Mouse (Mus musculus): ENCODE measurements around the gene Gfm2.
"Not testable (repeated sequence)": the region's sequence is repeated elsewhere in the genome, so short reads cannot be mapped to it uniquely, and the experiment has no call there.

Gene Gfm2

GRCm38 (mm10) chr13:97137466-97138400, at the start of gene Gfm2, which contains the start of gene Nsa2:
Gene Gfm2 (plus strand): TSS chr13:97137937.
Gene Nsa2 (minus strand): TSS chr13:97137937.
- in situ Hi-C loops (cut with MboI, MseI) = loop anchor here (25.0 kb wide), 1 partner anchor 1775 kb away; no protein-coding TSS in a partner anchor

GRCm38 (mm10) chr13:97088183-97088582, 49.6 kb upstream of the Gfm2 start:
- in situ Hi-C loops (cut with MboI, MseI) = no loop called here

- in situ Hi-C loops (cut with MboI, MseI) = no loop called here
Observed at GRCm38 (mm10) chr13:97095726-97096125, 42.0 kb upstream of the Gfm2 start.

- in situ Hi-C loops (cut with MboI, MseI) = no loop called here
Observed at GRCm38 (mm10) chr13:97099187-97099852, 38.4 kb upstream of the Gfm2 start, which contains the start of gene Gm6169. Gene Gm6169 (minus strand): TSS chr13:97099237.

- in situ Hi-C loops (cut with MboI, MseI) = no loop called here
Observed at GRCm38 (mm10) chr13:97104996-97105395, 32.7 kb upstream of the Gfm2 start.

- in situ Hi-C loops (cut with MboI, MseI) = not testable (repeated sequence)
Observed at GRCm38 (mm10) chr13:97107721-97108120, 30.0 kb upstream of the Gfm2 start.

GRCm38 (mm10) chr13:97109046-97109445, 28.7 kb upstream of the Gfm2 start:
- in situ Hi-C loops (cut with MboI, MseI) = no loop called here

- in situ Hi-C loops (cut with MboI, MseI) = no loop called here
Observed at GRCm38 (mm10) chr13:97121341-97121740, 16.4 kb upstream of the Gfm2 start.

- in situ Hi-C loops (cut with MboI, MseI) = loop anchor here (25.0 kb wide), 1 partner anchor 1767 kb away; no protein-coding TSS in a partner anchor
Observed at GRCm38 (mm10) chr13:97129654-97130053, 8.1 kb upstream of the Gfm2 start.

GRCm38 (mm10) chr13:97130413-97130812, 7.3 kb upstream of the Gfm2 start:
- in situ Hi-C loops (cut with MboI, MseI) = loop anchor here (25.0 kb wide), 1 partner anchor 1768 kb away; no protein-coding TSS in a partner anchor

- in situ Hi-C loops (cut with MboI, MseI) = loop anchor here (25.0 kb wide), 1 partner anchor 1776 kb away; no protein-coding TSS in a partner anchor
Observed at GRCm38 (mm10) chr13:97138404-97138931, 731 bp downstream of the Gfm2 start.

- in situ Hi-C loops (cut with MboI, MseI) = loop anchor here (25.0 kb wide), 1 partner anchor 1780 kb away; no protein-coding TSS in a partner anchor
Observed at GRCm38 (mm10) chr13:97142321-97142720, 4.6 kb downstream of the Gfm2 start.

GRCm38 (mm10) chr13:97145834-97146233, 8.1 kb downstream of the Gfm2 start:
- in situ Hi-C loops (cut with MboI, MseI) = loop anchor here (25.0 kb wide), 1 partner anchor 1784 kb away; no protein-coding TSS in a partner anchor

GRCm38 (mm10) chr13:97175520-97176264, 38.0 kb downstream of the Gfm2 start:
- in situ Hi-C loops (cut with MboI, MseI) = no loop called here

GRCm38 (mm10) chr13:97176731-97177130, 39.0 kb downstream of the Gfm2 start:
- in situ Hi-C loops (cut with MboI, MseI) = no loop called here

- in situ Hi-C loops (cut with MboI, MseI) = no loop called here
Observed at GRCm38 (mm10) chr13:97178943-97179342, 41.2 kb downstream of the Gfm2 start.

- in situ Hi-C loops (cut with MboI, MseI) = no loop called here
Observed at GRCm38 (mm10) chr13:97180113-97180828, 42.5 kb downstream of the Gfm2 start.

- in situ Hi-C loops (cut with MboI, MseI) = no loop called here
Observed at GRCm38 (mm10) chr13:97182821-97183220, 45.1 kb downstream of the Gfm2 start.

- in situ Hi-C loops (cut with MboI, MseI) = no loop called here
Observed at GRCm38 (mm10) chr13:97184168-97184567, 46.4 kb downstream of the Gfm2 start.

GRCm38 (mm10) chr13:97184656-97185055, 46.9 kb downstream of the Gfm2 start:
- in situ Hi-C loops (cut with MboI, MseI) = no loop called here

Measured in regulatory T cell (primary cell).